Mouse (Mus musculus): ENCODE results near the gene Aldh1l1. TPM values are rescaled to one million over a fixed set of nuclear protein-coding genes. Genes with fewer than 3 reads are reported as not detected.

The Aldh1l1 gene
- polyA plus RNA-seq (2012; rRNA removed): 11.0 and 11.8 TPM in 2 replicates

DNA sequence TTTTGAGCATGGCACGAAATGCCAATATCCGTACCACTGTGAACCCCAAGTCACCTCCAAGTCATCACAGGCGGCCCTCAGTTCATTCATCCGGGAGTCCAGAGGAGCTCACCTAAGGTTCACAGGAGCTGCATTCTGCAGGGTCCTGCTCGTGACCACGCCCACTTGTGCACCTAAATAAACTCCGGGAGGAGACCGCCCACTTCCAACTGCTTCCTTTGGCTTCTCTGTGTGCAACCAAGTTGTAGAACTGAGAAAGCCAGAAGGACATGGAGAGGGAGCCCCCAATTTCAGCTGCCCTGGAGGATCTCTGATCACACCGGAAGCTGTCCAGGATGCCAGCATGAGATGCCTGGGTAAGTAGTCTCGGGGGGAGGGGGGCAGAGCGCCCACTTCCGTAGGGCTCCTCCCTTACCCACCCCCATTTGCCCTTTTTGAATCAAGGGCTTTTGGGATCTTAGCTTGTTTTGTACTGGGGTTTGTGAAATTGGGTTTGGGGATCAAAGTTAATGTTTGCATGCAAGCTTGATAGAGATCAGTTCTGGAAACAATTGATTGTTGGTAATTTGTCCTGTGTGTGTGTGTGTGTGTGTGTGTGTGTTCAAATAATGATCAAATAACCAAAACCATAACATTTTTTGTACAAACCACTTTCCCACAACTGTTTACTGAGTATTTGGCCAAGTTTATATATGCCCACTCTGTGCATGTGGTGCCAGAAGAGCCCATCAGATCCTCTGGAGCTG is at the start of gene Aldh1l1:
Gene Aldh1l1 (plus strand): TSS at position 252 of the 746 bp plus-strand sequence.

GRCm38 (mm10) chr6:90462181-90462706 is 24.0 kb upstream of the Aldh1l1 start, which contains the start of gene Klf15:
Gene Klf15 (plus strand): TSS chr6:90462576.

GRCm38 (mm10) chr6:90604533-90605297 is 118.5 kb downstream of the Aldh1l1 start, which contains the start of gene Slc41a3:
Gene Slc41a3 (plus strand): TSS chr6:90604725.

Other genes starting within 250 kb of the Aldh1l1 start
- gene Vmn1r54, start 240.1 kb upstream of the Aldh1l1 start, polyA plus RNA-seq (2012; rRNA removed): not detected in 2 replicates
- not detected in 2 replicates for gene BC048671, start 185.2 kb upstream of the Aldh1l1 start, polyA plus RNA-seq (2012; rRNA removed)
- 0.51 and 1.1 TPM in 2 replicates for gene Chst13, start 161.2 kb upstream of the Aldh1l1 start, polyA plus RNA-seq (2012; rRNA removed)
- 0.04 TPM in 1 of 2 replicates, not detected in the other for gene Uroc1, start 153.1 kb upstream of the Aldh1l1 start, polyA plus RNA-seq (2012; rRNA removed)
- gene Zxdc, start 116.9 kb upstream of the Aldh1l1 start, polyA plus RNA-seq (2012; rRNA removed): 10.9 and 13.8 TPM in 2 replicates
- 0.03 and 0.35 TPM in 2 replicates for gene Cfap100, start 57.6 kb upstream of the Aldh1l1 start, polyA plus RNA-seq (2012; rRNA removed)
- 20.5 and 34.9 TPM in 2 replicates for gene Klf15, start 23.9 kb upstream of the Aldh1l1 start, polyA plus RNA-seq (2012; rRNA removed)
- 3.4 and 4.0 TPM in 2 replicates for gene Slc41a3, start 118.3 kb downstream of the Aldh1l1 start, polyA plus RNA-seq (2012; rRNA removed)